Mouse (Mus musculus): ENCODE measurements around the gene Olfr97. TPM values are rescaled to one million over a fixed set of nuclear protein-coding genes. Genes with fewer than 3 reads are reported as not detected.
A peak's percentile ranks its signal among the peaks of the same experiment; 100 is the strongest.
"Not testable (repeated sequence)": the region's sequence is repeated elsewhere in the genome, so short reads cannot be mapped to it uniquely, and the experiment has no call there.

Olfr97 gene
- not detected in 2 replicates for polyA plus RNA-seq (2016; fragmentation: Nextera tagmentation; extraction: Ambion mirVana)

DNA sequence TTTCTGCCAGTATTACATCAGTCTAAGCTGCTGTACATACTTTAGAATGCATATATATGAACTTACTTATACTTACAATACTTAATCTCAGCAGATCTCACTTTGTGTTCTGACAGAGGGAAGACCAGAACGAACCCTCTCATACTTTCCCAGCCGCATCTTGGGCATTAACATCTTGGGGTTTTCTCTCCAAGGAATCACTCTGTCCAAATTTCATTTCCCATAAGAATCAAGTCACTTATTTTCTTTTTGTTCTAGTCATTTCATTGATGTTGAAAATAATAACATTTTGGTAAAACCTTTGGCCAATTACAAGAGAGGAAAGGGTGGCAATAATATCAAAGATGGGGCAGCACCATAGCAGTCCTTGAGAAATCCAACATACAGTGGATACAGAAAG is at the start of gene Olfr97:
Gene Olfr97, minus strand, starts transcription at position 101 of the 400 bp plus-strand sequence.
- not testable (repeated sequence) for H3K4me1 ChIP-seq (replicated peaks); H3K36me3 ChIP-seq; H3K27me3 ChIP-seq (ENCODE audit: insufficient read depth, poor library complexity, severe bottlenecking); H3K27ac ChIP-seq; DNase-seq (ENCODE audit: low spot score); H3K4me3 ChIP-seq; H3K9me3 ChIP-seq
- 95% methylated on average over 2 of the region's 2 CpGs for WGBS

DNA sequence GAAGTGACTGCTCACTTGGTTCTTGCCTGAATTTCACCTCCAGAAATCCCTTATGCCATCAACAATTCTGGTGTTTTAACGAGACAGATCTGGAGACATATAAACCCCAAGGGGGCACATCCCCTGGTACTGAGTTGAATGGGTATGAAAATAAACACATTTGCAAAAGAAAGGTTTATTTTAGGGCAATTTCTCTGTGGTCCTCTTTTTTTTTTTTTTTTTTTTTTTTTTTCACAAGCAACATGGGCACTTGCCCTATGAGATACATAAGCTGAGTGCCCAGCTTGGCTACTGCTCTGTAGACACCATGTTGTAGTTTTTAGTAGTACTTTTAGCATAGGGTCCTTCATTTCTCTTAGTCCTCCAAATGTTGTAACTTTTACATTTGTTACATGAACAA is 46.2 kb upstream of the Olfr97 start, which contains the start of gene Olfr99:
Gene Olfr99, minus strand, starts transcription at position 101 of the 400 bp plus-strand sequence.
- Histone ChIP-seq H3K9me3 (no peaks in the 10 kb centered on the region), H3K4me3 (no peak within 1 kb of the TSS), H3K27me3 (ENCODE audit: insufficient read depth, poor library complexity, severe bottlenecking) (no peaks in the 10 kb centered on the region), H3K27ac (no peak within 1 kb of the TSS), H3K4me1 (replicated peaks) (no peaks in the 10 kb centered on the region), H3K36me3 (no peaks in the 10 kb centered on the region)
- no peak for DNase-seq (ENCODE audit: low spot score)
- 79% methylated on average over 1 of the region's 1 CpGs for WGBS

- Histone ChIP-seq H3K36me3 (no peaks in the 10 kb centered on the region), H3K27ac (no peak overlapping the region), H3K27me3 (ENCODE audit: insufficient read depth, poor library complexity, severe bottlenecking) (no peaks in the 10 kb centered on the region), H3K9me3 (no peaks in the 10 kb centered on the region), H3K4me1 (replicated peaks) (no peaks in the 10 kb centered on the region), H3K4me3 (no peak overlapping the region)
- no peak for DNase-seq (ENCODE audit: low spot score)
- 90% methylated on average over 1 of the region's 1 CpGs for WGBS
Measured at GRCm38 (mm10) chr17:37280331-37280730, 43.2 kb upstream of the Olfr97 start.

GRCm38 (mm10) chr17:37276573-37276972 is 39.4 kb upstream of the Olfr97 start:
- no peaks in the 10 kb centered on the region for H3K4me1 ChIP-seq (replicated peaks)
- 0 out of 2 replicates have a peak, but pooled peaks cover 3% of the 10 kb centered on the region for H3K9me3 ChIP-seq
- no peaks in the 10 kb centered on the region for H3K36me3 ChIP-seq
- no peaks in the 10 kb centered on the region for H3K27me3 ChIP-seq (ENCODE audit: insufficient read depth, poor library complexity, severe bottlenecking)
- no peak overlapping the region for H3K4me3 ChIP-seq
- no peak overlapping the region for H3K27ac ChIP-seq
- DNase-seq (ENCODE audit: low spot score), result no peak

DNA sequence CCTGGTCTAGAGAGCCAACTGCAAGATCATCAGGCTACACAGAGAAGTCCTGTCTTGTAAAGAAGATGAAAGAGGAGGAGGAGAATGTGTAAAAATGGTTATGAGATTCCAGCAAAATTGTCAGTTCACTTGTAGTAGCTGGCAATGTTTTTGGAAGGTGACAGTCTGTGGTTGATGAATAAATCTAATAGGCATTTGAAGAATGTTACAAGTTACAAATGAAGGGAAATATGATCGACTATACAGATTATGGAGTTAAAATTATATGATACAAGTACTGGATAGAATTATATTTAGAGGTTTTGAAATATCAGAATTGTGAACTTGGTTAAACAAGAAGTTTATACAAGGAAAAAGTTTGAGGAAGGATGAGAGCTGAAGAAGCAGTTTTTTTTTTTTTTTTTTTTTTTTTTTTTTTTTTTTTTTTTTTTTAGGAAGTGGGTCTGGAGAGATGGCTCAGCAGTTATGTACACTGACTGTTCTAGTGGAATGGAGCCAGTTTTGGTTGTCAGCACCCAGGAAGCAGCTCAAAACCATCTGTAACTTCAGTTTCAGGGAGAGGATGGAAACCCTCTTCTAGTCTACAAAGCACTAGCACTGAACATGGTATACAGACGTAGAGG is 38.6 kb upstream of the Olfr97 start:
- Histone ChIP-seq H3K9me3 (0 out of 2 replicates have a peak, but pooled peaks cover 7% of the 10 kb centered on the region), H3K27me3 (ENCODE audit: insufficient read depth, poor library complexity, severe bottlenecking) (peaks cover 4% of the 10 kb centered on the region), H3K4me3 (no peak overlapping the region), H3K27ac (no peak overlapping the region), H3K4me1 (replicated peaks) (no peaks in the 10 kb centered on the region), H3K36me3 (no peaks in the 10 kb centered on the region)
- WGBS, result 90% methylated on average over 2 of the region's 2 CpGs
- no peak for DNase-seq (ENCODE audit: low spot score)

DNA sequence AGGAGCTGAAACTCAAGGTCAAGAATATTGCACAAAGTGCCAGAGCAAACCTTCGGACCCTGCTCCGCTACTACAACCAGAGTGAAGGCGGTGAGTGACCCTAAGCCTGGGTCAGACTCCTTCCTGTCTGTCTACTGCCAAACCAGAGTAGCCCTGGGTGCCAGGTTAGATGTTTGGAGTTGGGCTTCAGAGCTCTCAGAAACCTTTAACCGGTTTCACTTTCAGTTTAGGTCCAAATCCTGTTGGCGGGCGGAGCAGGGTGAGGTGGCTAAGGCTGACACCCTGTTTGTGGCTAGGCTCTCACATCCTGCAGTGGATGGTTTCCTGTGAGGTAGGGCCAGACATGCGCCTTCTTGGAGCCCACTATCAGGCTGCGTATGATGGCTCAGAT is 33.6 kb upstream of the Olfr97 start:
- Histone ChIP-seq H3K36me3 (no peaks in the 10 kb centered on the region), H3K4me1 (replicated peaks) (peaks cover 4% of the 10 kb centered on the region; the same call in 1 of the 2 replicates), H3K27ac (no peak overlapping the region), H3K4me3 (peak overlapping the region; percentile 59), H3K9me3 (0 out of 2 replicates have a peak, but pooled peaks cover 7% of the 10 kb centered on the region), H3K27me3 (ENCODE audit: insufficient read depth, poor library complexity, severe bottlenecking) (peaks cover 6% of the 10 kb centered on the region)
- 61% methylated on average over 8 of the region's 8 CpGs for WGBS
- DNase-seq (ENCODE audit: low spot score), result no peak

DNA sequence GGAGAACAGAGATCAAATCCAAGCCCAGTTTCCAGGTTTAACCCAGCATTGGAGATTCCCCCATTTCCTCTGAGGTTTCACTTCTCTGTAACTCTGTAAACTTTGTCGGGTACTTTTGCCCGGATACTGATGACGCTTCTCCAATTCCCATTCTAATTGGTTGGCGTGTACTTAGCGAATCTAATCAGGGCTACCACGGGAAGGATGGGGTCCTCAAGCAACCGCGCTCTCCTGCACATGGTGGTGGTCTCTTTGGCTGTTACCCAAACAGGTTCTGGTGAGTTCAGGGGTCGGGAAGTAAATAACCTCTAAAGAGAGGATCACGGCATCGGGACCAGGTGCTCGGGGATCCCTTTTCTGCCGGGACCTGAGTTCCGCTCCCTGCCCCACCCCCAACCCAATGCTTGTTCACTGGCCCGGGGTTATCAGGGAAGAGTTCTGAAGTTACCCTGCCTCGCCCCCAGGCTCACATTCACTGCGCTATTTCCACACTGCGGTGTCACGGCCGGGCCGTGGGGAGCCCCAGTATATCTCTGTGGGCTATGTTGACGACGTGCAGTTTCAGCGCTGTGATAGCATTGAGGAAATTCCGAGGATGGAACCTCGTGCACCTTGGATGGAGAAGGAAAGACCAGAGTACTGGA is 33.0 kb upstream of the Olfr97 start, which contains the start of gene H2-M3:
Gene H2-M3, plus strand, starts transcription at position 163 of the 644 bp plus-strand sequence.
- Histone ChIP-seq H3K4me3 (peak within 1 kb of the TSS; percentile 59), H3K36me3 (no peaks in the 10 kb centered on the region), H3K27ac (no peak within 1 kb of the TSS), H3K4me1 (replicated peaks) (peaks cover 4% of the 10 kb centered on the region; the same call in 1 of the 2 replicates), H3K27me3 (ENCODE audit: insufficient read depth, poor library complexity, severe bottlenecking) (peaks cover 6% of the 10 kb centered on the region), H3K9me3 (0 out of 2 replicates have a peak, but pooled peaks cover 7% of the 10 kb centered on the region)
- DNase-seq (ENCODE audit: low spot score), result peak; percentile 86
- 5% methylated on average over 26 of the region's 26 CpGs for WGBS

GRCm38 (mm10) chr17:37263626-37264025 is 26.5 kb upstream of the Olfr97 start, which contains the start of gene Olfr98:
Olfr98 (minus strand) TSS chr17:37263749.
- H3K27ac ChIP-seq, result no peak within 1 kb of the TSS
- no peaks in the 10 kb centered on the region for H3K4me1 ChIP-seq (replicated peaks)
- H3K4me3 ChIP-seq, result no peak within 1 kb of the TSS
- H3K9me3 ChIP-seq, result no peaks in the 10 kb centered on the region
- H3K36me3 ChIP-seq, result no peaks in the 10 kb centered on the region
- DNase-seq (ENCODE audit: low spot score), result no peak
- H3K27me3 ChIP-seq (ENCODE audit: insufficient read depth, poor library complexity, severe bottlenecking), result no peaks in the 10 kb centered on the region
- 82% methylated on average over 1 of the region's 1 CpGs for WGBS

DNA sequence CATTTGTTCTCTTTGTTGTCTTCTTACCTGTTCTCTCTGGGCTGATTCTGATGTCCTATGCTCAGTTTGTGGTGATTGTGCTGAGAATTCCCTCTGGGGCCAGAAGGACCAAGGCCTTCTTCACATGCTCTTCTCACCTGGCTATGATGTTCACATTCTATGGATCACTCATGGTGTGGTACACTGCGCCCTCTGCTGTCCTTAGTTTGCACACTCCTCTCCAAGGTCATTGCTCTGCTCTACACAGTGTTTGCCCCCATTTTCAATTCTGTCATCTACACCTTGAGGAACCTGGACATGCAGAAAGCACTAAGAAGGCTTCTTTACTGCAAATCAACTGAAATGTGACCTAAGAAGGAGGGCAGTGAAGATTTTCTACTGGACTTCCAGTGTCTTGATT is 13.4 kb upstream of the Olfr97 start:
- Histone ChIP-seq H3K4me1 (replicated peaks) (no peaks in the 10 kb centered on the region), H3K27me3 (ENCODE audit: insufficient read depth, poor library complexity, severe bottlenecking) (no peaks in the 10 kb centered on the region), H3K36me3 (no peaks in the 10 kb centered on the region), H3K27ac (no peak overlapping the region), H3K4me3 (no peak overlapping the region), H3K9me3 (no peaks in the 10 kb centered on the region)
- WGBS, result 10% methylated on average over 1 of the region's 1 CpGs
- no peak for DNase-seq (ENCODE audit: low spot score)

GRCm38 (mm10) chr17:37249460-37249859 is 12.3 kb upstream of the Olfr97 start:
- H3K27me3 ChIP-seq (ENCODE audit: insufficient read depth, poor library complexity, severe bottlenecking), result no peaks in the 10 kb centered on the region
- H3K4me3 ChIP-seq, result no peak overlapping the region
- no peak overlapping the region for H3K27ac ChIP-seq
- H3K9me3 ChIP-seq, result no peaks in the 10 kb centered on the region
- H3K36me3 ChIP-seq, result no peaks in the 10 kb centered on the region
- no peak for DNase-seq (ENCODE audit: low spot score)
- no peaks in the 10 kb centered on the region for H3K4me1 ChIP-seq (replicated peaks)

GRCm38 (mm10) chr17:37246715-37247114 is 9.6 kb upstream of the Olfr97 start:
- H3K9me3 ChIP-seq, result no peaks in the 10 kb centered on the region
- no peak overlapping the region for H3K27ac ChIP-seq
- WGBS, result 41% methylated on average over 5 of the region's 5 CpGs
- no peak for DNase-seq (ENCODE audit: low spot score)
- H3K36me3 ChIP-seq, result no peaks in the 10 kb centered on the region
- no peaks in the 10 kb centered on the region for H3K4me1 ChIP-seq (replicated peaks)
- no peak overlapping the region for H3K4me3 ChIP-seq
- H3K27me3 ChIP-seq (ENCODE audit: insufficient read depth, poor library complexity, severe bottlenecking), result no peaks in the 10 kb centered on the region

- DNase-seq (ENCODE audit: low spot score), result no peak
- Histone ChIP-seq H3K9me3 (0 out of 2 replicates have a peak, but pooled peaks cover 5% of the 10 kb centered on the region), H3K27ac (no peak overlapping the region), H3K36me3 (no peaks in the 10 kb centered on the region), H3K27me3 (ENCODE audit: insufficient read depth, poor library complexity, severe bottlenecking) (no peaks in the 10 kb centered on the region), H3K4me3 (no peak overlapping the region), H3K4me1 (replicated peaks) (no peaks in the 10 kb centered on the region)
- 63% methylated on average over 3 of the region's 3 CpGs for WGBS
Measured at GRCm38 (mm10) chr17:37242198-37242597, 5.1 kb upstream of the Olfr97 start.

DNA sequence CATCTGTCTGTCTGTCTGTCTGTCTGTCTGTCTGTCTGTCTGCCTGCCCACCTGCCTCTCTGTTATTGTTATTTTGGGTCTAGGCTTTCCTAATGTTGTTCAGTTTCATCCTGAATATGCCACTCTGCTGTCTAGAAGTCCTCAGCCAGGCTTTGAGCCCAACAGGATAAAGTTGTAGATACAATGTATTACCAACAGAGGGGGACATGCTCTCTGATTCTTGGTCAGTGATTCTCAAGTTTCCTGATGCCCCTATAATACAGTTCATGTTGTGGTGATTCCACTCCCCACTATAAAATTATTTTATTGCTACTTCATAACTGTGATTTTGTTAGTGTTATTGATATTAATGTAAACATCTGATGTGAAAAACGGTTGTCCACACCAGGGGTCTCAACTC is 15.3 kb downstream of the Olfr97 start:
- Histone ChIP-seq H3K36me3 (no peaks in the 10 kb centered on the region), H3K4me1 (replicated peaks) (no peaks in the 10 kb centered on the region), H3K9me3 (0 out of 2 replicates have a peak, but pooled peaks cover 8% of the 10 kb centered on the region), H3K27me3 (ENCODE audit: insufficient read depth, poor library complexity, severe bottlenecking) (no peaks in the 10 kb centered on the region), H3K27ac (no peak overlapping the region), H3K4me3 (no peak overlapping the region)
- no peak for DNase-seq (ENCODE audit: low spot score)
- WGBS, result 20% methylated on average over 1 of the region's 1 CpGs

Data from hindbrain, embryonic 10.5 days (tissue).